Mouse (Mus musculus): ENCODE data around the gene Serpina3k. TPM values are rescaled to one million over a fixed set of nuclear protein-coding genes. Genes with fewer than 3 reads are reported as not detected.

Serpina3k gene
- polyA plus RNA-seq, 1 experiment from 2014 or later, result not detected

Other genes starting within 250 kb of the Serpina3k start
- gene Serpina5, start 237.4 kb upstream of the Serpina3k start, polyA plus RNA-seq (2016; fragmentation: Nextera tagmentation; extraction: Ambion mirVana), result not detected in 2 replicates
- not detected in 2 replicates for gene Serpina3a, start 225.8 kb upstream of the Serpina3k start, polyA plus RNA-seq (2016; fragmentation: Nextera tagmentation; extraction: Ambion mirVana)
- not detected in 2 replicates for gene Serpina3b, start 210.5 kb upstream of the Serpina3k start, polyA plus RNA-seq (2016; fragmentation: Nextera tagmentation; extraction: Ambion mirVana)
- not detected in 2 replicates for gene Serpina3c, start 184.6 kb upstream of the Serpina3k start, polyA plus RNA-seq (2016; fragmentation: Nextera tagmentation; extraction: Ambion mirVana)
- gene Serpina3f, start 123.9 kb upstream of the Serpina3k start, polyA plus RNA-seq (2016; fragmentation: Nextera tagmentation; extraction: Ambion mirVana), result not detected in 2 replicates
- 1.9 and 2.1 TPM in 2 replicates for gene Serpina3g, start 102.2 kb upstream of the Serpina3k start, polyA plus RNA-seq (2016; fragmentation: Nextera tagmentation; extraction: Ambion mirVana)
- 0.30 TPM in 1 of 2 replicates, not detected in the other for gene Serpina3i, start 75.4 kb upstream of the Serpina3k start, polyA plus RNA-seq (2016; fragmentation: Nextera tagmentation; extraction: Ambion mirVana)
- not detected in 2 replicates for gene Serpina3j, start 23.9 kb upstream of the Serpina3k start, polyA plus RNA-seq (2016; fragmentation: Nextera tagmentation; extraction: Ambion mirVana)
- not detected in 2 replicates for gene Serpina3m, start within 50 bp of the Serpina3k start, polyA plus RNA-seq (2016; fragmentation: Nextera tagmentation; extraction: Ambion mirVana)
- gene Serpina3n, start 68.2 kb downstream of the Serpina3k start, polyA plus RNA-seq (2016; fragmentation: Nextera tagmentation; extraction: Ambion mirVana), result 0.09 and 0.15 TPM in 2 replicates
- 0.20 and 0.32 TPM in 2 replicates for gene Gsc, start 134.8 kb downstream of the Serpina3k start, polyA plus RNA-seq (2016; fragmentation: Nextera tagmentation; extraction: Ambion mirVana)